Mouse (Mus musculus) C2C12 (cell line): ENCODE measurements around the gene Olfr1062.

Experiments
- CEBPB ChIP-seq: IDR thresholded peaks from one replicate; pipeline ENCODE4 v1.6.1; 2011; ENCODE audit warnings: low read depth, mild to moderate bottlenecking, control low read depth, moderate library complexity
- CTCF ChIP-seq: IDR thresholded peaks from one replicate; pipeline ENCODE4 v1.5.1; 2011; ENCODE audit not compliant: control insufficient read depth, insufficient read depth, insufficient read length
- FOSL1 ChIP-seq: IDR thresholded peaks from one replicate; pipeline ENCODE4 v1.8.0; 2011; ENCODE audit warnings: mild to moderate bottlenecking, low read length; ENCODE audit not compliant: poor library complexity, insufficient read depth, severe bottlenecking
- MAX ChIP-seq: IDR thresholded peaks from one replicate; pipeline ENCODE4 v1.6.1; 2011; ENCODE audit warnings: mild to moderate bottlenecking, control low read depth
- MYOD1 ChIP-seq: IDR thresholded peaks from one replicate; pipeline ENCODE4 v1.6.1; 2011; ENCODE audit warnings: low read depth; ENCODE audit not compliant: control insufficient read depth, insufficient read length
- MYOG ChIP-seq: IDR thresholded peaks from one replicate; pipeline ENCODE4 v1.6.1; 2011; ENCODE audit not compliant: control insufficient read depth, insufficient read length; ENCODE audit errors: extremely low read depth
- USF1 ChIP-seq: IDR thresholded peaks from one replicate; pipeline ENCODE4 v1.6.1; 2011; ENCODE audit warnings: low read depth, mild to moderate bottlenecking, control low read depth, moderate library complexity

DNA sequence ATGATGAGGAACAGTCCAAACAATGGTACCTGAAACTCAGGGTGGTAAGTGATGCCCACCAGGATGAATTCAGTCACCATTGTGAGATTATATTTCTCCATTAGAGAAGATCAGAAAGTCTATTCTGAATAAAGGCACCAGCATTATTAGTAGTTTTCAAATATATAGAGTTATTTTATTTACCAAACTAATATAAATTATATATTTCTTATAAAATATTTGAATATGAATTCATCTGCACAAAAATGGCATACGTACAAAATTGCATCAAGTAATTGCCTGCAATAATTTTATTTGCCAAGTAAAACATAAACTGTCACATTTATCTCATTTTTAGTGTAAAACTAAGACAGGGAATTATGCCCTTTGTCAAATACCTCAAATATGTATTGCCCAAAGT is 29.6 kb upstream of the Olfr1062 start, which contains the start of gene Olfr1066:
- TF ChIP-seq CTCF: no peak
- no peak for TF ChIP-seq USF1
- no peak for TF ChIP-seq MYOD1
- no peak for TF ChIP-seq MAX
- no peak for TF ChIP-seq MYOG
- TF ChIP-seq FOSL1: no peak
- no peak for TF ChIP-seq CEBPB
